Mouse (Mus musculus): Measurements from ENCODE around the gene Scimp.

DNA sequence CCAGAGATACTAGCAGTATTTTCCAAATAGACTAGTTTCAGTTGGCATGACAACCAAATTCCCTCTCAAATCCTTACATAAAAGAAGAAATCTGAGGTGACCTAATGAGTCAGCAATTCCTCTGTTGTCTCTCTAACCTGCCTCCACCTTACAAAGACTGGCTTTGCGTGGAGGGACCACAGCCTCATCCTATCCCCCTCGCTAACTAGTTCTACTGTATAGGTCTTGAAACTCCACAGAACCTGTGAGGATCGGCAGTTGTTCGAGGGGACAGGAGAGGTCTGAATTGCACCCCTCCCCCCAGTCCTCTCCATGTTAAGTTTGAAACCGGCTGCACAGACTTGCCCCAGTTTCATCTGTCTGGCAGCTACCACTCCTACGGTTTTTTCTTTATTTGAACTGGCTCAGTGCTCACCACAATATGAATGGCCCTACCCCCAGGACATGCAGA lies 23.0 kb upstream of the Scimp start:
- TF ChIP-seq MYOG (IDR thresholded peaks at IDR 0.05; ENCODE audit: control insufficient read depth in 1 of 3, insufficient read depth in 1 of 3, insufficient read length in 2 of 3, low read depth in 2 of 3) (no peak), MAX (IDR thresholded peaks at IDR 0.05; ENCODE audit: low read depth) (no peak), POLR2A (IDR thresholded peaks at IDR 0.05; ENCODE audit: insufficient read length, low read depth) (no peak), POLR2AphosphoS2 (IDR thresholded peaks at IDR 0.05; ENCODE audit: insufficient read length, low read depth) (no peak), REST (IDR thresholded peaks at IDR 0.05; ENCODE audit: insufficient read depth, insufficient read length) (no peak), MYOD1 (IDR thresholded peaks at IDR 0.05; ENCODE audit: control insufficient read depth in 1 of 3, insufficient read length in 2 of 3, low read depth in 2 of 3) (no peak), USF1 (IDR thresholded peaks at IDR 0.05; ENCODE audit: low read depth) (no peak), TCF3 (IDR thresholded peaks at IDR 0.05; ENCODE audit: insufficient read length, low read depth) (no peak), SRF (IDR thresholded peaks at IDR 0.05; ENCODE audit: control insufficient read depth, insufficient read length, low read depth) (no peak), TCF12 (IDR thresholded peaks at IDR 0.05; ENCODE audit: insufficient read depth, poor library complexity, severe bottlenecking) (no peak), CEBPB (IDR thresholded peaks at IDR 0.05; ENCODE audit: insufficient read depth, poor library complexity, severe bottlenecking) (no peak), E2F4 (IDR thresholded peaks at IDR 0.05; ENCODE audit: insufficient read depth) (no peak)
